Comparison of ENCODE assay signal across 9 mouse cellular contexts in genomic region chr1:133766901-133767529, GRCm38 (mm10). TPM values are rescaled to one million over a fixed set of nuclear protein-coding genes. Genes with fewer than 3 reads are reported as not detected.
A peak's percentile ranks its signal among the peaks of the same experiment; 100 is the strongest.
DNase-seq lines count a peak whose midpoint lies in the region; ATAC-seq lines count a peak whose summit lies in the region.
"Had no signal": no experiment of that assay in that cellular context is flagged by ENCODE, and none has a peak within 500 bp of the region (broad histone marks: within the 10 kb centered on the region; RNA-seq: fewer than 3 reads in every experiment).

No protein-coding gene starts in this region.

- no peaks in the 10 kb centered on the region for H3K27me3 ChIP-seq in liver, embryonic 12.5 days (replicated peaks)
- H3K27me3 ChIP-seq in heart, embryonic 15.5 days, result no peaks in the 10 kb centered on the region
- no peaks in the 10 kb centered on the region for H3K27me3 ChIP-seq in midbrain, embryonic 16.5 days (ENCODE audit: control insufficient read depth, insufficient read depth, low read depth, low read length)

- no peak for DNase-seq in liver
- DNase-seq in embryo, embryonic 11.5 days (ENCODE audit: low read depth, low spot score), result peak; percentile 17
- DNase-seq in layer of hippocampus, postnatal 10 days (ENCODE audit: low spot score in 2 of 2), result no peak
- no peak for DNase-seq in gastrocnemius, postnatal 25 days

- 64% methylated on average over 11 of the region's 11 CpGs for WGBS in liver, embryonic 12.5 days (ENCODE audit: insufficient replicate concordance)
- 15% methylated on average over 11 of the region's 11 CpGs for WGBS in heart, embryonic 15.5 days
- 15% methylated on average over 11 of the region's 11 CpGs for WGBS in midbrain, embryonic 16.5 days

- peaks cover 92% of the 10 kb centered on the region for H3K36me3 ChIP-seq in liver, embryonic 12.5 days
- H3K36me3 ChIP-seq in heart, embryonic 15.5 days, result no peaks in the 10 kb centered on the region; the same call in 1 of the 2 replicates
- H3K36me3 ChIP-seq in midbrain, embryonic 16.5 days (ENCODE audit: control insufficient read depth, insufficient read depth, low read length), result no peaks in the 10 kb centered on the region

- no peaks in the 10 kb centered on the region for H3K9me3 ChIP-seq in liver, embryonic 12.5 days (replicated peaks)
- H3K9me3 ChIP-seq in heart, embryonic 15.5 days (replicated peaks), result no peaks in the 10 kb centered on the region
- H3K9me3 ChIP-seq in midbrain, embryonic 16.5 days (replicated peaks; ENCODE audit: control insufficient read depth, low read length, poor library complexity, severe bottlenecking), result no peaks in the 10 kb centered on the region

- peaks cover 62% of the 10 kb centered on the region for H3K4me1 ChIP-seq in liver, embryonic 12.5 days
- peaks cover 38% of the 10 kb centered on the region for H3K4me1 ChIP-seq in heart, embryonic 15.5 days (replicated peaks)
- H3K4me1 ChIP-seq in midbrain, embryonic 16.5 days (ENCODE audit: control insufficient read depth, insufficient read depth, low read length), result peaks cover 17% of the 10 kb centered on the region

- H3K4me3 ChIP-seq in liver, embryonic 12.5 days, result no peak overlapping the region
- H3K4me3 ChIP-seq in heart, embryonic 15.5 days, result no peak overlapping the region
- no peak overlapping the region for H3K4me3 ChIP-seq in midbrain, embryonic 16.5 days (ENCODE audit: low read depth, low read length)

- no peak overlapping the region for H3K9ac ChIP-seq in liver, embryonic 12.5 days
- H3K9ac ChIP-seq in heart, embryonic 15.5 days, result no peak overlapping the region
- H3K9ac ChIP-seq in midbrain, embryonic 16.5 days (ENCODE audit: low read depth, low read length), result no peak overlapping the region
- H3K9ac ChIP-seq: liver, embryonic 14.5 days had no signal

- no peak for ATAC-seq in liver, embryonic 12.5 days
- ATAC-seq in heart, embryonic 15.5 days (replicated peaks; ENCODE audit: insufficient number of reproducible peaks, insufficient read depth, low FRiP score, low read depth), result no peak
- no peak for ATAC-seq in midbrain, embryonic 16.5 days
- ATAC-seq: inflammation-experienced regulatory T-cells, adult 6 months had no signal

- peak overlapping the region; percentile 51 for H3K27ac ChIP-seq in liver, embryonic 12.5 days
- peak overlapping the region; percentile 1; the same call in 1 of the 2 replicates for H3K27ac ChIP-seq in heart, embryonic 15.5 days
- H3K27ac ChIP-seq in midbrain, embryonic 16.5 days (ENCODE audit: low read length), result 0 out of 2 replicates have a peak overlapping the region, but pooled peaks have one; percentile 24
- H3K27ac ChIP-seq: liver, embryonic 14.5 days had no signal

- no peak overlapping the region for H3K4me2 ChIP-seq in liver, embryonic 12.5 days
- no peak overlapping the region for H3K4me2 ChIP-seq in heart, embryonic 15.5 days
- H3K4me2 ChIP-seq in midbrain, embryonic 16.5 days (ENCODE audit: low read length), result no peak overlapping the region

RNA-seq across cellular contexts. Expression of gene Atp2b4, which starts 33.8 kb away (rescaled TPM):
- polyA plus RNA-seq in liver, embryonic 12.5 days (2016; fragmentation: Nextera tagmentation; extraction: Ambion mirVana), result 34.1 and 37.6 TPM in 2 replicates
- polyA plus RNA-seq in heart, embryonic 15.5 days (2015; fragmentation: Nextera tagmentation; extraction: Ambion mirVana), result 11.2 and 13.6 TPM in 2 replicates
- polyA plus RNA-seq in midbrain, embryonic 16.5 days (2015; fragmentation: Nextera tagmentation; extraction: Ambion mirVana), result 11.8 and 13.4 TPM in 2 replicates
- total RNA-seq in layer of hippocampus, postnatal 10 days (2021), result 100 to 1,000 TPM; 102 to 107 TPM
- total RNA-seq in gastrocnemius, postnatal 25 days (2021), result 10 to 100 TPM; 12.0 to 17.2 TPM

Comparison
In these comparisons a context has a peak if more than half of its experiments do, and no peak if none do; other contexts are left out.
1. H3K27ac ChIP-seq: peak in every context shown above with its lines; median percentile 51 in liver, embryonic 12.5 days; 24 in midbrain, embryonic 16.5 days; 1 in heart, embryonic 15.5 days.